ENCODE assay signal across 9 mouse cellular contexts in the genomic region with DNA sequence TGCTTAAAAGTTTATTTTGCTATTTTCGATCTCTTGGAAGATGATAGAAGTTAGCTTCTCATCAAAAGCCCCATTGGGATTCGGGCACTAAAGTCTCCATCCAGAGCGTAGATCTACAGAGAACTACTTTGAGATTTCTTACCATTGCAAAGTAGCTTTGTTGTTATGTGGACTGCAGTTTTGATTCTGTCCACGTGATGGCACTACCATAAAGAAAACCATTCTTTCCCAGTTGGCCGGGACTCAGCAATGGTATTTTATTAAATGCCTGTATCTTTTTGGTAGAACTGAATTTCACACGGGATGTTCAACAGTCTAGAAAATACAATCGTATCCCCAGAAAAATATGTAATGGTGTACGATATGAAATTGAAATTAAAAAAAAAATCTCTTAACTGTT. TPM values are rescaled to one million over a fixed set of nuclear protein-coding genes. Genes with fewer than 3 reads are reported as not detected.
A peak's percentile ranks its signal among the peaks of the same experiment; 100 is the strongest.
DNase-seq lines count a peak whose midpoint lies in the region; ATAC-seq and TF ChIP-seq lines count a peak whose summit lies in the region.
"Had no signal": no experiment of that assay in that cellular context is flagged by ENCODE, and none has a peak within 500 bp of the region (broad histone marks: within the 10 kb centered on the region; RNA-seq: fewer than 3 reads in every experiment).

No protein-coding gene starts in this region.

- peaks cover 12% of the 10 kb centered on the region for H3K9me3 ChIP-seq in forebrain, embryonic 10.5 days
- 0 out of 2 replicates have a peak, but pooled peaks cover 5% of the 10 kb centered on the region for H3K9me3 ChIP-seq in forebrain, embryonic 12.5 days
- H3K9me3 ChIP-seq in neural tube, embryonic 15.5 days (replicated peaks), result no peaks in the 10 kb centered on the region
- H3K9me3 ChIP-seq in limb, embryonic 11.5 days (ENCODE audit: control insufficient read depth, low read length), result no peaks in the 10 kb centered on the region
- H3K9me3 ChIP-seq: midbrain, embryonic 12.5 days had no signal

- 34% methylated on average over 8 of the region's 8 CpGs for WGBS in forebrain, embryonic 10.5 days
- WGBS in forebrain, embryonic 12.5 days, result 26% methylated on average over 8 of the region's 8 CpGs
- 19% methylated on average over 8 of the region's 8 CpGs for WGBS in neural tube, embryonic 15.5 days
- WGBS in limb, embryonic 11.5 days, result 30% methylated on average over 8 of the region's 8 CpGs

- peak; percentile 45 for DNase-seq in forebrain, embryonic 10.5 days (ENCODE audit: extremely low spot score, low spot score)
- DNase-seq in neural tube, embryonic 10.5 days (ENCODE audit: extremely low spot score, low spot score), result peak; percentile 51
- peak; percentile 84 for DNase-seq in brain, embryonic 14.5 days (ENCODE audit: low read depth)
- peak; percentile 40 for DNase-seq in gastrocnemius, postnatal 14 days
- DNase-seq in limb, embryonic 11.5 days (ENCODE audit: low spot score), result peak; percentile 81
- peak; percentile 70 for DNase-seq in right cerebral cortex, postnatal 14 days

- no peak for TF ChIP-seq POLR2A in brain, embryonic 14.5 days (IDR thresholded peaks at IDR 0.05; ENCODE audit: borderline replicate concordance, extremely low read depth, insufficient read depth, insufficient read length, poor library complexity, severe bottlenecking)

- peak; percentile 69; the same call in 1 of the 2 replicates for TF ChIP-seq CTCF in brain, embryonic 14.5 days (IDR thresholded peaks at IDR 0.05; ENCODE audit: borderline replicate concordance, extremely low read depth, insufficient read depth, insufficient read length)

- intact Hi-C loops in gastrocnemius, postnatal 14 days (cut with DNase I; ENCODE audit: low total_unique reads), result loop anchor here (5.0 kb wide), 1 partner anchor 575 kb away; no protein-coding TSS in a partner anchor

- H3K4me2 ChIP-seq in forebrain, embryonic 12.5 days, result no peak overlapping the region
- H3K4me2 ChIP-seq in neural tube, embryonic 15.5 days, result no peak overlapping the region
- no peak overlapping the region for H3K4me2 ChIP-seq in limb, embryonic 11.5 days (ENCODE audit: low read depth, severe bottlenecking)
- H3K4me2 ChIP-seq: midbrain, embryonic 12.5 days had no signal

- H3K27ac ChIP-seq in forebrain, embryonic 10.5 days, result no peak overlapping the region
- H3K27ac ChIP-seq in forebrain, embryonic 12.5 days, result no peak overlapping the region
- H3K27ac ChIP-seq in neural tube, embryonic 15.5 days (replicated peaks), result no peak overlapping the region
- H3K27ac ChIP-seq in limb, embryonic 11.5 days (replicated peaks; ENCODE audit: low read depth, low read length), result no peak overlapping the region
- H3K27ac ChIP-seq: midbrain, embryonic 12.5 days had no signal

- H3K36me3 ChIP-seq in forebrain, embryonic 10.5 days (replicated peaks), result no peaks in the 10 kb centered on the region
- H3K36me3 ChIP-seq in forebrain, embryonic 12.5 days (replicated peaks), result no peaks in the 10 kb centered on the region
- H3K36me3 ChIP-seq in neural tube, embryonic 15.5 days, result no peaks in the 10 kb centered on the region
- H3K36me3 ChIP-seq in limb, embryonic 11.5 days (ENCODE audit: control insufficient read depth, insufficient read depth, low read length), result no peaks in the 10 kb centered on the region
- H3K36me3 ChIP-seq: midbrain, embryonic 12.5 days had no signal

- H3K9ac ChIP-seq in forebrain, embryonic 12.5 days, result no peak overlapping the region
- no peak overlapping the region for H3K9ac ChIP-seq in neural tube, embryonic 15.5 days (replicated peaks)
- H3K9ac ChIP-seq in limb, embryonic 11.5 days (ENCODE audit: low read length), result no peak overlapping the region
- H3K9ac ChIP-seq: midbrain, embryonic 12.5 days had no signal

- H3K4me3 ChIP-seq in forebrain, embryonic 10.5 days, result no peak overlapping the region
- no peak overlapping the region for H3K4me3 ChIP-seq in forebrain, embryonic 12.5 days (replicated peaks)
- no peak overlapping the region for H3K4me3 ChIP-seq in neural tube, embryonic 15.5 days (replicated peaks)
- no peak overlapping the region for H3K4me3 ChIP-seq in limb, embryonic 11.5 days (ENCODE audit: low read depth, low read length)
- H3K4me3 ChIP-seq: midbrain, embryonic 12.5 days had no signal

- H3K4me1 ChIP-seq in forebrain, embryonic 10.5 days, result peaks cover 27% of the 10 kb centered on the region
- H3K4me1 ChIP-seq in forebrain, embryonic 12.5 days, result peaks cover 8% of the 10 kb centered on the region; the same call in 1 of the 2 replicates
- H3K4me1 ChIP-seq in neural tube, embryonic 15.5 days, result peaks cover 4% of the 10 kb centered on the region
- H3K4me1 ChIP-seq in limb, embryonic 11.5 days (ENCODE audit: control insufficient read depth, insufficient read depth, low read length), result no peaks in the 10 kb centered on the region
- H3K4me1 ChIP-seq: midbrain, embryonic 12.5 days had no signal

- H3K27me3 ChIP-seq in forebrain, embryonic 10.5 days (ENCODE audit: poor library complexity, severe bottlenecking), result peaks cover 32% of the 10 kb centered on the region
- no peaks in the 10 kb centered on the region for H3K27me3 ChIP-seq in forebrain, embryonic 12.5 days
- H3K27me3 ChIP-seq in neural tube, embryonic 15.5 days (replicated peaks), result no peaks in the 10 kb centered on the region
- H3K27me3 ChIP-seq in limb, embryonic 11.5 days (ENCODE audit: control insufficient read depth, insufficient read depth, low read length), result no peaks in the 10 kb centered on the region

- ATAC-seq in forebrain, embryonic 12.5 days (ENCODE audit: low FRiP score), result no peak
- no peak for ATAC-seq in neural tube, embryonic 15.5 days (ENCODE audit: low FRiP score)
- no peak for ATAC-seq in limb, embryonic 11.5 days (ENCODE audit: insufficient number of reproducible peaks, low FRiP score, low TSS enrichment, low read depth)

RNA-seq across cellular contexts. Expression of gene Plk2, which starts 2.6 kb away (rescaled TPM):
- 44.6 and 45.7 TPM in 2 replicates for polyA plus RNA-seq in forebrain, embryonic 10.5 days (2016; fragmentation: Nextera tagmentation; extraction: Ambion mirVana)
- 103 and 106 TPM in 2 replicates for polyA plus RNA-seq in forebrain, embryonic 12.5 days (2016; fragmentation: Nextera tagmentation; extraction: Ambion mirVana)
- polyA plus RNA-seq in neural tube, embryonic 15.5 days (2015; fragmentation: Nextera tagmentation; extraction: Ambion mirVana), result 104 and 125 TPM in 2 replicates
- polyA plus RNA-seq in brain, embryonic 14.5 days (2012; rRNA removed), result 59.8 and 73.6 TPM in 2 replicates
- total RNA-seq in gastrocnemius, postnatal 14 days (2021), result 10 to 100 TPM; 20.6 TPM
- 86.6 and 95.9 TPM in 2 replicates for polyA plus RNA-seq in limb, embryonic 11.5 days (2014; fragmentation: Nextera tagmentation; extraction: Ambion mirVana)

RNA-seq across cellular contexts. Expression of gene Gapt, which starts 35.2 kb away (rescaled TPM):
- polyA plus RNA-seq in forebrain, embryonic 10.5 days (2016; fragmentation: Nextera tagmentation; extraction: Ambion mirVana), result 0.14 and 0.17 TPM in 2 replicates
- polyA plus RNA-seq in forebrain, embryonic 12.5 days (2016; fragmentation: Nextera tagmentation; extraction: Ambion mirVana), result 0.09 TPM in 1 of 2 replicates, not detected in the other
- polyA plus RNA-seq in neural tube, embryonic 15.5 days (2015; fragmentation: Nextera tagmentation; extraction: Ambion mirVana), result 0.17 TPM in 1 of 2 replicates, not detected in the other
- 0.06 and 0.08 TPM in 2 replicates for polyA plus RNA-seq in brain, embryonic 14.5 days (2012; rRNA removed)
- total RNA-seq in gastrocnemius, postnatal 14 days (2021), result under 1 TPM in 1 of 2 experiments, not detected in 1; 0.12 TPM
- polyA plus RNA-seq in limb, embryonic 11.5 days (2014; fragmentation: Nextera tagmentation; extraction: Ambion mirVana), result 0.11 TPM in 1 of 2 replicates, not detected in the other
